7 mouse cellular contexts compared by ENCODE assay signal in genomic region chr11:75194121-75194849, GRCm38 (mm10). TPM values are rescaled to one million over a fixed set of nuclear protein-coding genes. Genes with fewer than 3 reads are reported as not detected.
A peak's percentile ranks its signal among the peaks of the same experiment; 100 is the strongest.
DNase-seq lines count a peak whose midpoint lies in the region; ATAC-seq and TF ChIP-seq lines count a peak whose summit lies in the region.

No protein-coding gene starts in this region.

- H3K4me2 ChIP-seq in embryonic facial prominence, embryonic 12.5 days (replicated peaks), result peak overlapping the region; percentile 80
- H3K4me2 ChIP-seq in liver, embryonic 13.5 days, result peak overlapping the region; percentile 79
- H3K4me2 ChIP-seq in stomach, postnatal 0 days (replicated peaks; ENCODE audit: low read depth), result peak overlapping the region; percentile 90

- H3K36me3 ChIP-seq in embryonic facial prominence, embryonic 12.5 days, result no peaks in the 10 kb centered on the region
- H3K36me3 ChIP-seq in liver, embryonic 13.5 days, result no peaks in the 10 kb centered on the region
- no peaks in the 10 kb centered on the region for H3K36me3 ChIP-seq in stomach, postnatal 0 days (ENCODE audit: control insufficient read depth, insufficient read depth, low read length)

- H3K27me3 ChIP-seq in embryonic facial prominence, embryonic 12.5 days, result peaks cover 77% of the 10 kb centered on the region
- peaks cover 86% of the 10 kb centered on the region for H3K27me3 ChIP-seq in liver, embryonic 13.5 days
- peaks cover 7% of the 10 kb centered on the region; the same call in 1 of the 2 replicates for H3K27me3 ChIP-seq in stomach, postnatal 0 days (ENCODE audit: control insufficient read depth, insufficient read depth, low read length)

- no peak for TF ChIP-seq CTCF in stomach, postnatal 0 days (IDR thresholded peaks at IDR 0.05; ENCODE audit: low read depth)

- peak overlapping the region; percentile 46 for H3K4me3 ChIP-seq in embryonic facial prominence, embryonic 12.5 days
- H3K4me3 ChIP-seq in liver, embryonic 13.5 days (replicated peaks), result peak overlapping the region; percentile 61
- peak overlapping the region; percentile 55 for H3K4me3 ChIP-seq in stomach, postnatal 0 days (ENCODE audit: low read depth, low read length)

- peak; percentile 26 for DNase-seq in right cerebral cortex, postnatal 4 days
- no peak for DNase-seq in right cerebral cortex, adult 18-20 months
- DNase-seq in heart, postnatal 4 days, result peak; percentile 57
- no peak for DNase-seq in liver, embryonic 13.5 days
- DNase-seq in stomach, postnatal 0 days (ENCODE audit: low spot score), result no peak
- DNase-seq in layer of hippocampus, adult 9-10 months (ENCODE audit: low spot score), result no peak

- no peak overlapping the region for H3K27ac ChIP-seq in embryonic facial prominence, embryonic 12.5 days
- H3K27ac ChIP-seq in liver, embryonic 13.5 days, result no peak overlapping the region
- H3K27ac ChIP-seq in stomach, postnatal 0 days (replicated peaks), result no peak overlapping the region

- under 1% methylated on average over 52 of the region's 52 CpGs for WGBS in embryonic facial prominence, embryonic 12.5 days
- WGBS in liver, embryonic 13.5 days (ENCODE audit: insufficient replicate concordance), result 1% methylated on average over 52 of the region's 52 CpGs
- WGBS in stomach, postnatal 0 days, result under 1% methylated on average over 46 of the region's 52 CpGs

- H3K4me1 ChIP-seq in embryonic facial prominence, embryonic 12.5 days, result peaks cover 43% of the 10 kb centered on the region
- peaks cover 57% of the 10 kb centered on the region for H3K4me1 ChIP-seq in liver, embryonic 13.5 days (replicated peaks)
- peaks cover 10% of the 10 kb centered on the region; the same call in 1 of the 2 replicates for H3K4me1 ChIP-seq in stomach, postnatal 0 days (replicated peaks; ENCODE audit: control insufficient read depth, insufficient read depth)

- no peaks in the 10 kb centered on the region for H3K9me3 ChIP-seq in embryonic facial prominence, embryonic 12.5 days
- no peaks in the 10 kb centered on the region for H3K9me3 ChIP-seq in liver, embryonic 13.5 days (replicated peaks)
- no peaks in the 10 kb centered on the region for H3K9me3 ChIP-seq in stomach, postnatal 0 days (ENCODE audit: control insufficient read depth, low read length)

- no peak for ATAC-seq in embryonic facial prominence, embryonic 12.5 days (ENCODE audit: insufficient number of reproducible peaks, insufficient read depth, low FRiP score, low TSS enrichment)
- ATAC-seq in liver, embryonic 13.5 days (ENCODE audit: low read depth), result no peak
- no peak for ATAC-seq in stomach, postnatal 0 days (ENCODE audit: low FRiP score, low TSS enrichment)

- H3K9ac ChIP-seq in embryonic facial prominence, embryonic 12.5 days, result peak overlapping the region; percentile 44
- H3K9ac ChIP-seq in liver, embryonic 13.5 days, result peak overlapping the region; percentile 55
- H3K9ac ChIP-seq in stomach, postnatal 0 days (ENCODE audit: low read length), result peak overlapping the region; percentile 54

- no peak for TF ChIP-seq EP300 in stomach, postnatal 0 days (optimal IDR thresholded peaks at IDR 0.05)

RNA-seq across cellular contexts. Expression of gene Rtn4rl1, which starts 0.7 kb away (rescaled TPM):
- polyA plus RNA-seq in embryonic facial prominence, embryonic 12.5 days (2016; fragmentation: Nextera tagmentation; extraction: Ambion mirVana), result 5.1 and 5.7 TPM in 2 replicates
- total RNA-seq in heart, postnatal 4 days (2021), result 10 to 100 TPM; 20.3 to 23.2 TPM
- polyA plus RNA-seq in liver, embryonic 13.5 days (2015; fragmentation: Nextera tagmentation; extraction: Ambion mirVana), result 0.78 and 0.97 TPM in 2 replicates
- polyA plus RNA-seq in stomach, postnatal 0 days (2015; fragmentation: Nextera tagmentation; extraction: Ambion mirVana), result 2.1 and 2.9 TPM in 2 replicates

RNA-seq across cellular contexts. Expression of gene Dph1, which starts 3.2 kb away (rescaled TPM):
- 22.6 and 23.3 TPM in 2 replicates for polyA plus RNA-seq in embryonic facial prominence, embryonic 12.5 days (2016; fragmentation: Nextera tagmentation; extraction: Ambion mirVana)
- 10 to 100 TPM; 15.0 to 17.4 TPM for total RNA-seq in heart, postnatal 4 days (2021)
- 13.8 and 15.8 TPM in 2 replicates for polyA plus RNA-seq in liver, embryonic 13.5 days (2015; fragmentation: Nextera tagmentation; extraction: Ambion mirVana)
- polyA plus RNA-seq in stomach, postnatal 0 days (2015; fragmentation: Nextera tagmentation; extraction: Ambion mirVana), result 15.2 and 15.8 TPM in 2 replicates

RNA-seq across cellular contexts. Expression of gene Ovca2, which starts 15.7 kb away (rescaled TPM):
- 30.0 and 31.5 TPM in 2 replicates for polyA plus RNA-seq in embryonic facial prominence, embryonic 12.5 days (2016; fragmentation: Nextera tagmentation; extraction: Ambion mirVana)
- 1 to 10 TPM; 8.1 to 8.7 TPM for total RNA-seq in heart, postnatal 4 days (2021)
- 13.3 and 13.4 TPM in 2 replicates for polyA plus RNA-seq in liver, embryonic 13.5 days (2015; fragmentation: Nextera tagmentation; extraction: Ambion mirVana)
- polyA plus RNA-seq in stomach, postnatal 0 days (2015; fragmentation: Nextera tagmentation; extraction: Ambion mirVana), result 19.3 and 20.2 TPM in 2 replicates

RNA-seq across cellular contexts. Expression of gene Hic1, which starts 25.0 kb away (rescaled TPM):
- 39.2 and 44.8 TPM in 2 replicates for polyA plus RNA-seq in embryonic facial prominence, embryonic 12.5 days (2016; fragmentation: Nextera tagmentation; extraction: Ambion mirVana)
- 10 to 100 TPM; 42.6 to 49.5 TPM for total RNA-seq in heart, postnatal 4 days (2021)
- polyA plus RNA-seq in liver, embryonic 13.5 days (2015; fragmentation: Nextera tagmentation; extraction: Ambion mirVana), result 1.2 and 1.5 TPM in 2 replicates
- 6.6 and 8.2 TPM in 2 replicates for polyA plus RNA-seq in stomach, postnatal 0 days (2015; fragmentation: Nextera tagmentation; extraction: Ambion mirVana)

Comparison
In these comparisons a context has a peak if more than half of its experiments do, and no peak if none do; other contexts are left out.
1. DNase-seq: peak in right cerebral cortex, postnatal 4 days (single experiment) and heart, postnatal 4 days (single experiment); none in right cerebral cortex, adult 18-20 months (single experiment), liver, embryonic 13.5 days (single experiment), stomach, postnatal 0 days (single experiment) and layer of hippocampus, adult 9-10 months (single experiment).
2. Peak in every context shown above with its lines, with median percentiles within 50 percentile points of each other: H3K4me2 ChIP-seq, H3K4me3 ChIP-seq and H3K9ac ChIP-seq.